Mouse (Mus musculus): ENCODE results near the gene Ptf1a. TPM values are rescaled to one million over a fixed set of nuclear protein-coding genes. Genes with fewer than 3 reads are reported as not detected.

Ptf1a gene
- polyA plus RNA-seq, 1 experiment from 2014 or later = 17.1 TPM

Other genes with a start within 250 kb of the Ptf1a start
- 0.09 and 0.24 TPM in 2 replicates for gene Armc3, start 246.4 kb upstream of the Ptf1a start, polyA plus RNA-seq (2015; fragmentation: Nextera tagmentation; extraction: Ambion mirVana)
- 22.9 and 24.4 TPM in 2 replicates for gene Msrb2, start 74.2 kb upstream of the Ptf1a start, polyA plus RNA-seq (2015; fragmentation: Nextera tagmentation; extraction: Ambion mirVana)
- gene 4921504E06Rik, start 108.3 kb downstream of the Ptf1a start, polyA plus RNA-seq (2015; fragmentation: Nextera tagmentation; extraction: Ambion mirVana) = 0.15 TPM in 1 of 2 replicates, not detected in the other
- 0.84 and 1.7 TPM in 2 replicates for gene Otud1, start 212.1 kb downstream of the Ptf1a start, polyA plus RNA-seq (2015; fragmentation: Nextera tagmentation; extraction: Ambion mirVana)